Mouse (Mus musculus) C2C12 (cell line): Measurements from ENCODE around the gene Cntnap2. TPM values are rescaled to one million over a fixed set of nuclear protein-coding genes. Genes with fewer than 3 reads are reported as not detected.

Experiments
- H3K27me3 ChIP-seq: one replicate; pipeline ENCODE4 v1.6.1; 2011; ENCODE audit not compliant: control insufficient read depth, insufficient read depth, insufficient read length
- H3K36me3 ChIP-seq: one replicate; pipeline ENCODE4 v1.6.1; 2011; ENCODE audit not compliant: control insufficient read depth, insufficient read depth
- H3K4me3 ChIP-seq: one replicate; pipeline ENCODE4 v1.5.1; 2011; ENCODE audit warnings: mild to moderate bottlenecking, control low read depth; ENCODE audit not compliant: poor library complexity, insufficient read depth, severe bottlenecking
- H3K79me2 ChIP-seq: one replicate; pipeline ENCODE4 v1.6.1; 2011; ENCODE audit not compliant: control insufficient read depth, insufficient read depth
- H3K79me3 ChIP-seq: one replicate; pipeline ENCODE4 v1.6.1; 2011; ENCODE audit warnings: low read depth, control low read depth
- H3ac ChIP-seq: one replicate; pipeline ENCODE3; 2011; ENCODE audit warnings: low read depth; ENCODE audit not compliant: control insufficient read depth, insufficient read length
- CEBPB ChIP-seq: IDR thresholded peaks from one replicate; pipeline ENCODE4 v1.6.1; 2011; ENCODE audit warnings: low read depth, mild to moderate bottlenecking, control low read depth, moderate library complexity
- CTCF ChIP-seq: IDR thresholded peaks from one replicate; pipeline ENCODE4 v1.5.1; 2011; ENCODE audit not compliant: control insufficient read depth, insufficient read depth, insufficient read length
- FOSL1 ChIP-seq: IDR thresholded peaks from one replicate; pipeline ENCODE4 v1.8.0; 2011; ENCODE audit warnings: mild to moderate bottlenecking, low read length; ENCODE audit not compliant: poor library complexity, insufficient read depth, severe bottlenecking
- MAX ChIP-seq: IDR thresholded peaks from one replicate; pipeline ENCODE4 v1.6.1; 2011; ENCODE audit warnings: mild to moderate bottlenecking, control low read depth
- MYOD1 ChIP-seq: IDR thresholded peaks from one replicate; pipeline ENCODE4 v1.6.1; 2011; ENCODE audit warnings: low read depth; ENCODE audit not compliant: control insufficient read depth, insufficient read length
- MYOG ChIP-seq: IDR thresholded peaks from one replicate; pipeline ENCODE4 v1.6.1; 2011; ENCODE audit not compliant: control insufficient read depth, insufficient read length; ENCODE audit errors: extremely low read depth
- USF1 ChIP-seq: IDR thresholded peaks from one replicate; pipeline ENCODE4 v1.6.1; 2011; ENCODE audit warnings: low read depth, mild to moderate bottlenecking, control low read depth, moderate library complexity
- polyA plus RNA-seq: library from polyadenylated mRNA; unstranded; fragments of >200 nt; fragmentation: generic; extraction: Trizol; gene quantifications from one replicate; pipeline ENCODE4 v1.2.1, GENCODE M21; 2012; ENCODE audit warnings: missing spikeins

The Cntnap2 gene
- polyA plus RNA-seq, 1 experiment: 0.02 TPM

GRCm38 (mm10) chr6:47004430-47004829 is 1945.3 kb downstream of the Cntnap2 start:
- no peaks in the 10 kb centered on the region for H3K27me3 ChIP-seq
- no peak overlapping the region for H3K4me3 ChIP-seq
- TF ChIP-seq MYOD1: no peak
- no peak for TF ChIP-seq CTCF
- no peak for TF ChIP-seq USF1
- no peak for TF ChIP-seq MAX
- TF ChIP-seq CEBPB: no peak
- no peak overlapping the region for H3ac ChIP-seq
- H3K36me3 ChIP-seq: no peaks in the 10 kb centered on the region
- H3K79me2 ChIP-seq: no peaks in the 10 kb centered on the region
- H3K79me3 ChIP-seq: no peaks in the 10 kb centered on the region

DNA sequence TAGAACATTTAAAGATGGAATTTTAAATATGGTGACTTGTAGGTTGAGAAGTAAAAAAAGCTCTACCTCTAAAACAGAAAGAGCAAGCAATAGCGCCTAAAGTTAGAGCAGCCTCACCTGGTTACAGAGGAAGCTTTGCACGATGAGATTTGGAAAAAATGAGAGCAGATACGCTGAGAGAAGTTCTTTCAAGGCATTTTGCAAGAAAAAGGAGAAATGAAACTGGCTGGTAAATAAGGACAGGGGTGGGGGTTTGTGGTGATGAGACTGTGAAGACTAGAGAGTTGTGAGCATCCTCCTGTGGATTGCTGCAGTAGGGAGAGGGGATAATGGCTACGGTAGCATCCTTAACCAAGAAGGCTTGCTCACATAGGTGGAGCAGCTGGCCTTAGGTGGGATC is 1953.8 kb downstream of the Cntnap2 start:
- TF ChIP-seq MAX (no peak), MYOD1 (no peak), FOSL1 (no peak), USF1 (no peak), MYOG (no peak)
- H3K36me3 ChIP-seq: no peaks in the 10 kb centered on the region
- H3K79me3 ChIP-seq: no peaks in the 10 kb centered on the region
- H3K4me3 ChIP-seq: no peak overlapping the region
- H3K27me3 ChIP-seq: no peaks in the 10 kb centered on the region
- no peaks in the 10 kb centered on the region for H3K79me2 ChIP-seq
- H3ac ChIP-seq: no peak overlapping the region

GRCm38 (mm10) chr6:47013535-47013934 is 1954.4 kb downstream of the Cntnap2 start:
- Histone ChIP-seq H3K4me3 (no peak overlapping the region), H3K79me3 (no peaks in the 10 kb centered on the region), H3K79me2 (no peaks in the 10 kb centered on the region), H3K36me3 (no peaks in the 10 kb centered on the region), H3K27me3 (no peaks in the 10 kb centered on the region), H3ac (no peak overlapping the region)
- TF ChIP-seq MAX (no peak), CTCF (no peak), CEBPB (no peak), USF1 (no peak), MYOG (no peak), FOSL1 (no peak), MYOD1 (no peak)

GRCm38 (mm10) chr6:47014886-47015586 is 1955.9 kb downstream of the Cntnap2 start:
- Histone ChIP-seq H3K27me3 (no peaks in the 10 kb centered on the region), H3K79me3 (no peaks in the 10 kb centered on the region), H3K79me2 (no peaks in the 10 kb centered on the region), H3ac (no peak overlapping the region), H3K4me3 (no peak overlapping the region), H3K36me3 (no peaks in the 10 kb centered on the region)
- no peak for TF ChIP-seq FOSL1

DNA sequence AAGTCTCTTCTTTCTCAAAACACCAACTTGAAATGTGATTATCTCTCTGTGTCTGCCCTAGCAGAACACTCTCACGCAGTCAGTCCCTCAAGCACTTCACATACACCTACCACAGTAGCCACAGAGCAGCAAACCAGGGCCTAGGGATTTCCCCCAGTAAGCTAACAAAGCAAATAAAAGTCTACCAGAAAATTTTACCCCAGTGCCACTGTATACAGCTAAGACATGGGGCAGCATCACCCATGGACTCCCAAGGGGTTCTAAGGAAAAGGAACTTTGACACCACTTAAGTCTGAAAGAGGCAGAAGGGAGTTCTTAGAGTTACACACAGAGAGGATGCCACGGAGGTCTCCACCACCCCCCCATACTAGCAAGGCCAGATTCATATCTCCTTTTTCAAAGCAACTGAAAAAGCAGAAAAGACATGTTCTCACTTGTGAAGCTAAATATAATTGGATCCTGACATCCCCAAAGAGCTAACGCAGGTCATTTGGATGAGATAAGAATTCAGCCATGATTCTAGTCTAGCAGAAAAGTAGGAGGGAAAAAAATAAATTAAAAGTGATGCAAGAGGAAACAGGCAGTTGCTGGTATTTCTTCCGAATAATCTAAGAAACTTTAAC is 1967.0 kb downstream of the Cntnap2 start:
- no peak overlapping the region for H3K4me3 ChIP-seq
- no peaks in the 10 kb centered on the region for H3K79me3 ChIP-seq
- TF ChIP-seq MYOG (no peak), CEBPB (no peak), MYOD1 (no peak), USF1 (no peak), CTCF (no peak), FOSL1 (no peak), MAX (no peak)
- H3ac ChIP-seq: no peak overlapping the region
- no peaks in the 10 kb centered on the region for H3K36me3 ChIP-seq
- no peaks in the 10 kb centered on the region for H3K27me3 ChIP-seq
- no peaks in the 10 kb centered on the region for H3K79me2 ChIP-seq

DNA sequence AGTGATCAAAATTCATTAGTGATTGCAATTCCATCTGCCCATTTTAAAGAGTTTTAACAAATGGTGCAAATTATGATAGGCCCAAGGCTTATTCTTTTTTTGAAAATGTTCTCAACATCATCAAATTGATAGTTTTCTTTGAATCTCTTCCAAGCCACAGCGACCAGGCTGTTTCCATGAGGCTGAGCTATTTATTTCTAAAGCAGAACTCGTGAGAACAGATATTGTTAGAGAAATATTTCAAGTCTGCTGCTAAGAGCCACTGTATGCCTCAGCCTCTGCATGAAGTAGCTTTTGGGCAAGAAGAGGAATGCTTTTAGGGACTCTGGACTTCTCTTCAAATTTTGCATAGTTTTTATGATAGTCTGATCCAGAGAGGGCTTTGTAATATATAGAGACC is 1972.2 kb downstream of the Cntnap2 start:
- Histone ChIP-seq H3ac (no peak overlapping the region), H3K79me2 (no peaks in the 10 kb centered on the region), H3K79me3 (no peaks in the 10 kb centered on the region), H3K27me3 (no peaks in the 10 kb centered on the region), H3K4me3 (no peak overlapping the region), H3K36me3 (no peaks in the 10 kb centered on the region)
- TF ChIP-seq FOSL1: no peak
- no peak for TF ChIP-seq MAX
- no peak for TF ChIP-seq USF1
- TF ChIP-seq CEBPB: no peak
- TF ChIP-seq CTCF: no peak
- no peak for TF ChIP-seq MYOD1
- TF ChIP-seq MYOG: no peak
